15 mouse cellular contexts compared by ENCODE assay signal in genomic region chr10:77912605-77913004, GRCm38 (mm10). TPM values are rescaled to one million over a fixed set of nuclear protein-coding genes. Genes with fewer than 3 reads are reported as not detected.
DNase-seq lines count a peak whose midpoint lies in the region; ATAC-seq and TF ChIP-seq lines count a peak whose summit lies in the region.
"Had no signal": no experiment of that assay in that cellular context is flagged by ENCODE, and none has a peak within 500 bp of the region (broad histone marks: within the 10 kb centered on the region; RNA-seq: fewer than 3 reads in every experiment).

No protein-coding gene starts in this region.

- TF ChIP-seq CTCF in midbrain, postnatal 0 days (IDR thresholded peaks at IDR 0.05): no peak

- 0 out of 2 replicates have a peak, but pooled peaks cover 8% of the 10 kb centered on the region for H3K4me1 ChIP-seq in limb, embryonic 10.5 days
- H3K4me1 ChIP-seq in forebrain, embryonic 16.5 days (replicated peaks; ENCODE audit: control insufficient read depth, insufficient read depth, low read length): no peaks in the 10 kb centered on the region
- H3K4me1 ChIP-seq in midbrain, postnatal 0 days (ENCODE audit: insufficient read depth, low read length): no peaks in the 10 kb centered on the region
- H3K4me1 ChIP-seq: embryonic facial prominence, embryonic 12.5 days; forebrain, embryonic 15.5 days had no signal

- ATAC-seq in forebrain, embryonic 16.5 days: no peak
- ATAC-seq in midbrain, postnatal 0 days (ENCODE audit: low FRiP score): no peak
- ATAC-seq: forebrain, embryonic 15.5 days had no signal

- DNase-seq in gastrocnemius, adult 18-20 months (ENCODE audit: low spot score): peak; percentile 23
- DNase-seq in gastrocnemius, postnatal 4 days (ENCODE audit: low spot score in 2 of 2): no peak
- peak; percentile 74 for DNase-seq in adrenal gland, postnatal 14 days
- peak; percentile 72 for DNase-seq in heart, adult 8-10 months (ENCODE audit: low spot score)
- peak; percentile 74 to 75 for DNase-seq in heart, postnatal 36 days
- no peak for DNase-seq in limb, embryonic 10.5 days (ENCODE audit: low spot score)
- no peak for DNase-seq in midbrain, postnatal 0 days (ENCODE audit: low spot score)
- DNase-seq: thymus, postnatal 14 days had no signal

- H3K4me2 ChIP-seq in forebrain, embryonic 16.5 days (ENCODE audit: low read length): no peak overlapping the region
- no peak overlapping the region for H3K4me2 ChIP-seq in midbrain, postnatal 0 days (ENCODE audit: low read depth, low read length, poor library complexity, severe bottlenecking)
- H3K4me2 ChIP-seq: embryonic facial prominence, embryonic 12.5 days; forebrain, embryonic 15.5 days; hindbrain, embryonic 14.5 days had no signal

- no peak overlapping the region for H3K4me3 ChIP-seq in limb, embryonic 10.5 days
- H3K4me3 ChIP-seq in forebrain, embryonic 16.5 days (replicated peaks; ENCODE audit: low read length): no peak overlapping the region
- no peak overlapping the region for H3K4me3 ChIP-seq in midbrain, postnatal 0 days (ENCODE audit: low read depth, low read length)
- H3K4me3 ChIP-seq: embryonic facial prominence, embryonic 12.5 days; forebrain, embryonic 15.5 days had no signal

- no peaks in the 10 kb centered on the region for H3K36me3 ChIP-seq in limb, embryonic 10.5 days
- H3K36me3 ChIP-seq in forebrain, embryonic 16.5 days (ENCODE audit: control insufficient read depth, insufficient read depth): no peaks in the 10 kb centered on the region
- no peaks in the 10 kb centered on the region for H3K36me3 ChIP-seq in midbrain, postnatal 0 days (ENCODE audit: insufficient read depth, low read length)
- H3K36me3 ChIP-seq: embryonic facial prominence, embryonic 12.5 days; forebrain, embryonic 15.5 days had no signal

- no peak overlapping the region for H3K27ac ChIP-seq in limb, embryonic 10.5 days
- no peak overlapping the region for H3K27ac ChIP-seq in forebrain, embryonic 16.5 days (ENCODE audit: low read length)
- H3K27ac ChIP-seq in midbrain, postnatal 0 days (ENCODE audit: low read depth, low read length): no peak overlapping the region
- H3K27ac ChIP-seq: embryonic facial prominence, embryonic 12.5 days; forebrain, embryonic 15.5 days; hindbrain, embryonic 14.5 days; kidney, postnatal 0 days; liver, embryonic 14.5 days had no signal

- intact Hi-C loops in heart, postnatal 36 days (cut with DNase I): no loop called here

- H3K27me3 ChIP-seq in limb, embryonic 10.5 days (ENCODE audit: low read depth, poor library complexity, severe bottlenecking): no peaks in the 10 kb centered on the region
- no peaks in the 10 kb centered on the region for H3K27me3 ChIP-seq in forebrain, embryonic 16.5 days (replicated peaks; ENCODE audit: control insufficient read depth, insufficient read depth, low read length)
- H3K27me3 ChIP-seq in midbrain, postnatal 0 days (ENCODE audit: insufficient read depth, low read length): no peaks in the 10 kb centered on the region
- H3K27me3 ChIP-seq: embryonic facial prominence, embryonic 12.5 days; forebrain, embryonic 15.5 days had no signal

- no peak overlapping the region for H3K9ac ChIP-seq in forebrain, embryonic 16.5 days (replicated peaks; ENCODE audit: low read depth, low read length)
- H3K9ac ChIP-seq in midbrain, postnatal 0 days (replicated peaks; ENCODE audit: low read length, poor library complexity, severe bottlenecking): no peak overlapping the region
- H3K9ac ChIP-seq: embryonic facial prominence, embryonic 12.5 days; forebrain, embryonic 15.5 days; hindbrain, embryonic 14.5 days; liver, embryonic 14.5 days had no signal

- no peaks in the 10 kb centered on the region for H3K9me3 ChIP-seq in limb, embryonic 10.5 days (replicated peaks)
- H3K9me3 ChIP-seq in forebrain, embryonic 16.5 days (ENCODE audit: control insufficient read depth, low read length): no peaks in the 10 kb centered on the region
- H3K9me3 ChIP-seq in midbrain, postnatal 0 days (ENCODE audit: low read length): no peaks in the 10 kb centered on the region
- H3K9me3 ChIP-seq: embryonic facial prominence, embryonic 12.5 days; forebrain, embryonic 15.5 days had no signal

- WGBS in limb, embryonic 10.5 days: 60% methylated on average over 7 of the region's 7 CpGs
- WGBS in forebrain, embryonic 16.5 days: 73% methylated on average over 7 of the region's 7 CpGs
- WGBS in midbrain, postnatal 0 days: 69% methylated on average over 7 of the region's 7 CpGs

RNA-seq across cellular contexts. Expression of gene Lrrc3, which starts 10.3 kb away (rescaled TPM):
- total RNA-seq in gastrocnemius, adult 18-20 months (2021): under 1 TPM; 0.23 to 0.28 TPM
- total RNA-seq in gastrocnemius, postnatal 4 days (2021): 1 to 10 TPM; 1.2 to 1.4 TPM
- 7.6 and 14.0 TPM in 2 replicates for total RNA-seq in adrenal gland, postnatal 14 days (2021)
- 1 to 10 TPM in 2 of 4 experiments, under 1 TPM in 2; 0.63 to 1.2 (median 0.92) TPM for total RNA-seq in heart, adult 8-10 months (2022)
- total RNA-seq in heart, postnatal 36 days (2021): under 1 TPM; 0.54 to 0.94 TPM
- polyA plus RNA-seq in limb, embryonic 10.5 days (2016; fragmentation: Nextera tagmentation; extraction: Ambion mirVana): 1.5 and 1.7 TPM in 2 replicates
- polyA plus RNA-seq in forebrain, embryonic 16.5 days (2015; fragmentation: Nextera tagmentation; extraction: Ambion mirVana): 10.9 and 15.7 TPM in 2 replicates
- 36.1 and 39.6 TPM in 2 replicates for total RNA-seq in midbrain, postnatal 0 days (2014; rRNA removed)
- 29.7 and 29.9 TPM in 2 replicates for polyA plus RNA-seq in midbrain, postnatal 0 days (2015; fragmentation: Nextera tagmentation; extraction: Ambion mirVana)

RNA-seq across cellular contexts. Expression of gene Gm3285, which starts 50.8 kb away (rescaled TPM):
- total RNA-seq in gastrocnemius, adult 18-20 months (2021): not detected
- total RNA-seq in gastrocnemius, postnatal 4 days (2021): not detected
- total RNA-seq in adrenal gland, postnatal 14 days (2021): not detected in 2 replicates
- total RNA-seq in heart, adult 8-10 months (2022): not detected
- not detected for total RNA-seq in heart, postnatal 36 days (2021)
- polyA plus RNA-seq in limb, embryonic 10.5 days (2016; fragmentation: Nextera tagmentation; extraction: Ambion mirVana): not detected in 2 replicates
- not detected in 2 replicates for polyA plus RNA-seq in forebrain, embryonic 16.5 days (2015; fragmentation: Nextera tagmentation; extraction: Ambion mirVana)
- total RNA-seq in midbrain, postnatal 0 days (2014; rRNA removed): not detected in 2 replicates
- polyA plus RNA-seq in midbrain, postnatal 0 days (2015; fragmentation: Nextera tagmentation; extraction: Ambion mirVana): not detected in 2 replicates
- total RNA-seq: left cerebral cortex, postnatal 10 days had no signal
- polyA plus RNA-seq: embryonic facial prominence, embryonic 12.5 days; forebrain, embryonic 15.5 days; hindbrain, embryonic 14.5 days; kidney, postnatal 0 days; liver, embryonic 14.5 days had no signal

RNA-seq across cellular contexts. Expression of gene Trpm2, which starts 57.8 kb away (rescaled TPM):
- under 1 TPM; 0.07 to 0.26 TPM for total RNA-seq in gastrocnemius, adult 18-20 months (2021)
- total RNA-seq in gastrocnemius, postnatal 4 days (2021): under 1 TPM; 0.32 to 0.88 TPM
- 2.4 and 4.8 TPM in 2 replicates for total RNA-seq in adrenal gland, postnatal 14 days (2021)
- 1 to 10 TPM in 1 of 4 experiments, under 1 TPM in 3; 0.44 to 1.8 (median 0.61) TPM for total RNA-seq in heart, adult 8-10 months (2022)
- total RNA-seq in heart, postnatal 36 days (2021): 1 to 10 TPM in 1 of 2 experiments, under 1 TPM in 1; 0.31 to 1.5 TPM
- polyA plus RNA-seq in limb, embryonic 10.5 days (2016; fragmentation: Nextera tagmentation; extraction: Ambion mirVana): 0.16 and 0.23 TPM in 2 replicates
- 3.0 and 5.0 TPM in 2 replicates for polyA plus RNA-seq in forebrain, embryonic 16.5 days (2015; fragmentation: Nextera tagmentation; extraction: Ambion mirVana)
- total RNA-seq in midbrain, postnatal 0 days (2014; rRNA removed): 7.3 and 12.5 TPM in 2 replicates
- 5.6 and 8.0 TPM in 2 replicates for polyA plus RNA-seq in midbrain, postnatal 0 days (2015; fragmentation: Nextera tagmentation; extraction: Ambion mirVana)

RNA-seq across cellular contexts. Expression of gene Gm10318, which starts 59.9 kb away (rescaled TPM):
- not detected for total RNA-seq in gastrocnemius, adult 18-20 months (2021)
- total RNA-seq in gastrocnemius, postnatal 4 days (2021): not detected
- total RNA-seq in adrenal gland, postnatal 14 days (2021): not detected in 2 replicates
- total RNA-seq in heart, adult 8-10 months (2022): not detected
- total RNA-seq in heart, postnatal 36 days (2021): not detected
- polyA plus RNA-seq in limb, embryonic 10.5 days (2016; fragmentation: Nextera tagmentation; extraction: Ambion mirVana): not detected in 2 replicates
- not detected in 2 replicates for polyA plus RNA-seq in forebrain, embryonic 16.5 days (2015; fragmentation: Nextera tagmentation; extraction: Ambion mirVana)
- total RNA-seq in midbrain, postnatal 0 days (2014; rRNA removed): not detected in 2 replicates
- polyA plus RNA-seq in midbrain, postnatal 0 days (2015; fragmentation: Nextera tagmentation; extraction: Ambion mirVana): not detected in 2 replicates
- total RNA-seq: left cerebral cortex, postnatal 10 days had no signal
- polyA plus RNA-seq: embryonic facial prominence, embryonic 12.5 days; forebrain, embryonic 15.5 days; hindbrain, embryonic 14.5 days; kidney, postnatal 0 days; liver, embryonic 14.5 days had no signal

Comparison
In these comparisons a context has a peak if more than half of its experiments do, and no peak if none do; other contexts are left out.
1. DNase-seq: peak in gastrocnemius, adult 18-20 months (single experiment), adrenal gland, postnatal 14 days (single experiment), heart, adult 8-10 months (single experiment) and heart, postnatal 36 days (2 of 2); none in gastrocnemius, postnatal 4 days (0 of 2), limb, embryonic 10.5 days (single experiment) and midbrain, postnatal 0 days (single experiment).